Mouse (Mus musculus) erythroblast, embryonic 14.5 days (primary cell): ENCODE data around the gene Tex22.

ENCODE experiments used
- GATA1 ChIP-seq: IDR thresholded peaks from 2 replicates; pipeline ENCODE4 v1.6.1; 2012; ENCODE audit warnings: low read length, inconsistent platforms, mixed read lengths
- TAL1 ChIP-seq: IDR thresholded peaks from 3 replicates; pipeline ENCODE4 v1.6.1; 2012; ENCODE audit warnings: low read length, inconsistent platforms, mixed read lengths

DNA sequence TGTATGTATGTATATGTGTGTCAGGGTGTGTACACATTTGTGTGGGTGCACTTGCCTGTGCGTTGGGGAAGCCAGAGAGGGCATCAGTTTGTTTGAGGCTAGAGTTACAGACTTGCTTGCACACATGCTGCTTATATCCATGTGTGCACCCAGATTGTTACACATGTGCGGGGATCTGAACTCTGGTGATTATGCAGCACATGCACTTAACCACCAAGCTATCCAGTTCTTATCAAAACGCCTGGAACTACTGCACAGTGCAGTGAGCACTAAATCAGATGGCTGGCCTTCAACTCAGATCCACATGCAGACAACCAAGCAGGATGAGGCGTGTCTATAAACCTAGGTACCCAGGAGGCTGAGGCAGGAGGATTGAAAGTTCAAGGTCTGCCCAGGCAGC, 37.3 kb upstream of the Tex22 start:
- TF ChIP-seq TAL1 (no peak), GATA1 (no peak)
